Mouse (Mus musculus) cortical plate, adult 2 months (tissue): ENCODE measurements around the gene Rgs3.

Source experiments
- CTCF ChIP-seq: fragments of 200-500 bp; IDR thresholded peaks from 2 replicates; pipeline ENCODE4 v1.5.1; 2011; ENCODE audit warnings: mild to moderate bottlenecking, control low read depth, low read length; ENCODE audit not compliant: insufficient read depth; ENCODE audit errors: extremely low read depth
- POLR2A ChIP-seq: fragments of 200-500 bp; IDR thresholded peaks from 2 replicates; pipeline ENCODE4 v1.6.1; 2011; ENCODE audit warnings: mild to moderate bottlenecking, low read length, control low read depth; ENCODE audit not compliant: insufficient read depth; ENCODE audit errors: extremely low read depth

- TF ChIP-seq POLR2A, result no peak
- TF ChIP-seq CTCF, result no peak
Observed at GRCm38 (mm10) chr4:62551966-62552365, 7.7 kb upstream of the Rgs3 start.
